Mouse (Mus musculus) T-cell, adult 2 months (primary cell): ENCODE measurements around the gene Vps8.

Source experiments
- DNase-seq: peaks from one replicate; pipeline ENCODE4 v3.0.0; 2022; ENCODE audit warnings: low spot score

The Vps8 gene

DNA sequence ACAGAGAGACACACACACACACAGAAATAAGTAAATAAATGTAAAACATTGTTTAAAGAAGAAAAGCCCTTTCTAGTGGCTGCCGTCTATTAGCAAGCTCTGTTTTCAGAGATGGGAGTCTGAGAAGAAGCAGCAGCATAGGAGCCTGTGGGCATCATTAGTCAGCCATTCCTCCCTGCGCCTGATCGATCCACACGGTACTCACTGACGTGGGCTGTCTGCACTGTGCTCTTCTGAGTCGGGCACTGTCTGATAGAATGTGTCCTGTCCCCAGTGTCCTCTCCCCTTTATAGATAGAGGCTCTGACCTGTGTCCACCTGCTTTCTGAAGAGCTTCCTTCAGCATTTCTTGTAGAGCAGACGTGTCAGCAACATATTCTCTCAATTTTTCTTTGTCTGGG lies 127.5 kb downstream of the Vps8 start:
- DNase-seq, result no peak

- no peak for DNase-seq
These were observed 130.6 kb downstream of the Vps8 start for GRCm38 (mm10) chr16:21553506-21553905.

DNA sequence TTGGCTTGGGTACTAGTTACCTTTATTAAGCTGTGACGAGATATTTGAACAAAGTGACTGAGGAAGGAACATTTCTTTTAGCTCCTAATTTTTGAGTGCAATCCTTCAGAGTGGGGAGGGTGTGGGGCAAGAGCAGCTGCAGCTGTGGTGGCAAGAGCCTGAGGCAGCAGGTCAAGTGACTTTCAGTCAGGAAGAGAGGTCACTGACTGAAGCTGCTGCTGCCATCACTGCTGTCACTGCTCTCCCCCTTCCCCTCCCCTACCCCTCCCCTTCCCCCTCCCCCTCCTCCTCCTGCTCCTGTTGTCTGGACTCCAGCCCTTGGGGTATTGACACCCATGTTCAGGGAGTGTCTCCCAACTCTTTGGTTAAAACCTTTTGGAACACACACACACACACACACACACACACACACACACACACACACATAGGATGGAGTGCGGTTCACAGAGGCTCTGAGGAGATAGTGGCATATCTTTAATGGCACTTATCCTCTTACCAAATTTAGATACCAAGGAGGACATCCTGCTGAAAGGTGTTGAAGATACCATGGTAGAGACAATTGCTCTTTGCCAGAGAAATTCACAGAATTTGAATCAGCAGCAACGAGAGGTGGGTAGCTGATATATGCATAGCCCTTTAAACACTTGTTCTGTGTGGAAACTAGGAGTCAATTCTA lies 139.8 kb downstream of the Vps8 start:
- no peak for DNase-seq

- DNase-seq, result no peak
These were observed 140.4 kb downstream of the Vps8 start for GRCm38 (mm10) chr16:21563322-21563721.

- DNase-seq, result no peak
These were observed 144.2 kb downstream of the Vps8 start for GRCm38 (mm10) chr16:21567093-21567492.

DNA sequence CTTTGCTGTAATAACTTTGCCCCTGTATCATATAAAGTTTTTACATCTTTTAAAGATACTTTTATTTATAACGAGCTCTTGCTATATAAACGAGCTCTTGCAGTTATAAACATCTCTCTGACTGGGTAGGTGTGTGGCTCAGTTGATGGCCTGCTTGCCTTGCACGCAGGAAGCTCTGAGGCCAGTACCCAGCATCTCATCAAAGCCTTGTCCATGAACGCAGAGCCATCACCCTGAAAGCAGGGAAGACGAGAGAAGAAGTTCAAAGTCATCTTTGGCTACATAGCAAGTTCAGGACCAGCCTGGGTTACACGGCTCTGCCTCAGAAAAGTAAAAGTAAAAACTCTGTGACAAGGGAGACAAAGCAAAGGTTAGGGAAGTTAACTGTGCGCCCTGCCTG lies 147.0 kb downstream of the Vps8 start:
- DNase-seq, result no peak

GRCm38 (mm10) chr16:21570786-21571185 lies 147.9 kb downstream of the Vps8 start:
- no peak for DNase-seq

GRCm38 (mm10) chr16:21576000-21576420 lies 153.1 kb downstream of the Vps8 start:
- DNase-seq, result no peak

GRCm38 (mm10) chr16:21589110-21589509 lies 166.2 kb downstream of the Vps8 start:
- DNase-seq, result no peak

- DNase-seq, result no peak
These were observed 167.9 kb downstream of the Vps8 start for GRCm38 (mm10) chr16:21590806-21591205.

GRCm38 (mm10) chr16:21591511-21591910 lies 168.6 kb downstream of the Vps8 start:
- no peak for DNase-seq

DNA sequence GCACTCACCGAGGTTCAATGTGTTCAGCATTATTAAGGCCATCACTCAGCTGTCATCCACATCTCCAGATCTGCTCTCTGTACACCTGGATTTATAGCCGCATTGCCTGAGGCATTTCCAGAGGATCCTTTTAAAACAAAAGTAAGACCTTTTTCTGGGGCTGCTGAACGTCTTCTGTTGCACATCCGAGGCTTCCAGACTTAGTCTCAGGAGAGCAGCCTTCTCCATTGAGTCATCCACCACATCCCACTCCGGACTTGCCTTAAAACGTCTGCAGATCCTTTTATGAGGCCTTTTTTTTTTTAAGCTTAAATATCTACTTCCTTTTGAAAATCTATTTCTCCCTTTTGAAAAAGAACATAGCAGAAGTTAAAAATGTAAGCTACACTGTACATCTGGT lies 172.6 kb downstream of the Vps8 start:
- DNase-seq, result no peak

- no peak for DNase-seq
These were observed 181.4 kb downstream of the Vps8 start for GRCm38 (mm10) chr16:21604354-21604753.

- no peak for DNase-seq
These were observed 183.5 kb downstream of the Vps8 start for GRCm38 (mm10) chr16:21606249-21607020.

DNA sequence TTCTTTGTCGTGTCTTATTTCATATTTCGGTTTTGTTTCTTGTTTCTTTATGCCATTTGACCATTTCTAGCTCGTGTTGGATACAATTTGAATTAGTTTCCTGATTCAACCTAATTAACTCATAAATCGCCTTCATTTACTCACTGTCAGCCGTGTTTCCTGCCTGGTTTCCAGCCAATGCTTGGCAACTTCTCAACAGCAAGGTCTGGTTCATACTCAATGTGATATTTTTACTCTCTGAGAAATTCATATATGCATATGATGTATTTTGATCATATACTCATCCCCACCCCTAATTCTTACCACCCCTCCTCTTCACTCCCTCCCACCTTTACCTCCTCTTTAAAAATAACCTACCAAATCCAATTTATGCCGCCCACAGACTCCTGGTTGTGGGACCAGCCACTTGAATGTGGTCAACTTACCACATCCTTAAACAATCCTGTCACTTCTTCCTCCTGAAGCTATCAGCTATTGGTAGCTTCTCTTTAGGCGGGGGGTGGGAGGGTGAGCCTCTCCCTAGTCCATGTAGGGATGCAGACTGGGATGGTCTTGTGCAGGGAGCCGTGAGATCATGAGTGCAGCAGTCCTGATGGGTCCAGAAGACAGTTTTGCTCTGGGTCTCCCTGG lies 184.2 kb downstream of the Vps8 start:
- no peak for DNase-seq

DNA sequence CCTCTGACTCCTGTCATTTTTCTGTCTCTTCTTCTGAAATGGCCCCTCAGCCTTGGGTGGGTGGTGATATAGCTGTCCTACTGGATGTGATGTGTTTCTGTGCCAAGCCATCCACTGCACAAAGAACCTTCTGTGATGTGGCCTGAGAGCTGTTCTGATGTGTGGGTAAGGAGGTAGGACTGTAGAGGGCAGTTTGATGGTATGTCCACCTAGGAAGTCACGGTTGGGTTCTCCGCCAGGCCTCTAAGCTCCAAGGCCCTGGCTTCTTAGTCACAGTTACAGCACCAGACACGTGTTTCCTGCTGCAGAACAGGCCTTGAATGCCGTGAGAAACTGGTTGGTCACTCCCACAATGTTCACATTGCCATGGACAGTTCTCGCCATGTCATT lies 184.7 kb downstream of the Vps8 start:
- DNase-seq, result no peak

GRCm38 (mm10) chr16:21608176-21608865 lies 185.4 kb downstream of the Vps8 start:
- DNase-seq, result no peak

DNA sequence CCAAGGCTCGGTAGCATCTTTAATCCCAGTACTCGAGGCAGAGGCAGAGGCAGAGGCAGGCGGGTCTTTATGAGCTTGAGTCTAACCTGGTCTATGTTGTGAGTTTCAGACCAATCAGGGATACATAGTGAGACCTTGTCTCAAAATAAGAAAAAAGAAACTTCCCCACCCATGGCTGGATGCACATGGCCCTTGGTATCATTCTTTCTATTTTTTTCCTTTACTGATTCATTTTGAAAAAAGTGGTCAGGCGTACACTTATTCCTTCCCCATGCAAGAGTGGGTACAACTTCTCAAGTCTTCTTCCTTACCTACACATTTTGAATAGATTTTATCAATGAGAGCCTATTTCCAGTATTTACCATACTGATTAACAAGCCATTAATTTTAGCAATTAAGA lies 187.6 kb downstream of the Vps8 start:
- no peak for DNase-seq

DNA sequence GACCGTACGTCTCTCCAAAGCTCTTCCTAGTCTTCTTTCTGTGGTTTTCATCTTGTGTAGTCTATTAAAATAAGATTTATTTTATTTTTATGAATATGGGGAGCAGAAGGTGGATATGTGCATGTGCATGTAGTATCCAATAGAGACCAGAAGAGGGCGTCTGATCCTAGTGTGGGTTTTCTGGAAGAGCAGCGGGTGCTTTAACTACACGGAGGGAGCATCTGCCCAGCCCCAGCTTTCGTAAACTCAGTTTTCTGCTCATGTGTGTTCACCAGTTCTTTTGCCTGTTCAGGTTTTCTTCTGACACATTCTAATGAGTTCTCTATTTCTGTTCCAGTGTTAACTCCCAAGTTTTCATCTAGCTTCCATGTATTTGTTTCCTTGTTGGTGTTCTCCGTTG lies 192.9 kb downstream of the Vps8 start:
- peak; percentile 18 for DNase-seq

- no peak for DNase-seq
These were observed 197.7 kb downstream of the Vps8 start for GRCm38 (mm10) chr16:21620630-21621029.

- no peak for DNase-seq
These were observed 203.1 kb downstream of the Vps8 start for GRCm38 (mm10) chr16:21625784-21626634.

DNA sequence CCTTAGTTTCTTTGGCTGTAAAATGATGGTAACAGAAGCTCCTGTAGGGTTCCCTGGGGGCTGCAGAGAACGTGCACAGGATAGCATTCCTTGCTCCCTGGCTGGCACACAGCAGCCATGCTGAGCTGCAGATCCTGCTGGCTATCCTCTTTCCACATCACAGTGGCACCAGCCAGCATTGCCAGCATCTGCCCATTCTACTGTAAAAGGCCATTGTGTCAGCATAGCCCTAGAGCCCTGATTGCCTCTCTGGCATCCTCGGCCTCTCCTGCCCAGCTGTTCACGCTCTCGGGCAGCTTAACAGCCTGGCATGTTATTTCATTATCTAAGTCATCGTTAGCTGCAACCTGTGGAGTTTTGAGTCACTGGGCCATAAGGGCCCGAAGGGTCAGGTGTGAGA lies 204.3 kb downstream of the Vps8 start:
- DNase-seq, result no peak
